Mouse (Mus musculus): Measurements from ENCODE around the gene Rhpn2.
A peak's percentile ranks its signal among the peaks of the same experiment; 100 is the strongest.

Gene Rhpn2

GRCm38 (mm10) chr7:35395734-35396456 is 61.9 kb downstream of the Rhpn2 start:
- peak; percentile 33 for DNase-seq

- peak; percentile 92 for DNase-seq
Observed at GRCm38 (mm10) chr7:35396542-35397168, 62.7 kb downstream of the Rhpn2 start, which contains the start of the genes Faap24 and Cep89. Gene Faap24, minus strand, starts transcription at chr7:35396836. Gene Cep89, plus strand, starts transcription at chr7:35397035.

GRCm38 (mm10) chr7:35401169-35401568 is 67.2 kb downstream of the Rhpn2 start:
- DNase-seq, result no peak

GRCm38 (mm10) chr7:35415226-35415625 is 81.3 kb downstream of the Rhpn2 start:
- DNase-seq, result no peak

- no peak for DNase-seq
Observed at GRCm38 (mm10) chr7:35415801-35416653, 82.1 kb downstream of the Rhpn2 start.

- no peak for DNase-seq
Observed at GRCm38 (mm10) chr7:35416654-35416948, 82.6 kb downstream of the Rhpn2 start.

GRCm38 (mm10) chr7:35423071-35423470 is 89.1 kb downstream of the Rhpn2 start:
- DNase-seq, result no peak

GRCm38 (mm10) chr7:35428146-35428545 is 94.2 kb downstream of the Rhpn2 start:
- DNase-seq, result no peak

GRCm38 (mm10) chr7:35435266-35435665 is 101.3 kb downstream of the Rhpn2 start:
- DNase-seq, result no peak

All from cerebellum, adult 11 months (tissue).